Mouse (Mus musculus) adrenal gland, postnatal 10 days (tissue): ENCODE results near the gene Gm20517. TPM values are rescaled to one million over a fixed set of nuclear protein-coding genes. Genes with fewer than 3 reads are reported as not detected.
"Not testable (repeated sequence)": the region's sequence is repeated elsewhere in the genome, so short reads cannot be mapped to it uniquely, and the experiment has no call there.

Source experiments
- DNase-seq: peaks from one replicate; pipeline ENCODE4 v3.0.0; 2021; ENCODE audit warnings: mixed read lengths
- total RNA-seq, 2 experiments: library from RNA; stranded (reverse); gene quantifications; 2 replicates each; pipeline ENCODE4 v1.2.3; 2021

Gm20517 gene
- total RNA-seq, 2 experiments from 2014 or later, result 2.8 to 5.5 TPM

DNA sequence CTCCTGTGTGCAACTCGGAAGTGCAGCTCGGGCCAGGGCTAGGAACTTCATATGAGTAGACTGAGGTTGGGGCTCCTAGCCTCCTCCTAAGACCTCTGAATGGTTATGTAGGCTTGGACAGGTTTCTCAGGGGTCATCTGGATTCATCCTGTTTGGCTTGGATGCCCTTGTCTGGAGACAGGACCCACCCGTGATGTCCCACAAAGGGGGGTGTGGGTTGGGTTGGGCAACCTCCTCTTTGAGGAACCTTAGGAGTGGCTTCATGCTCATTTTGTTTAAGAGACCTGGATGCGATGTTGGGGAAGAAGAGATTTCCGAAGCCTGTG is 14.6 kb upstream of the Gm20517 start:
- DNase-seq, result no peak

DNA sequence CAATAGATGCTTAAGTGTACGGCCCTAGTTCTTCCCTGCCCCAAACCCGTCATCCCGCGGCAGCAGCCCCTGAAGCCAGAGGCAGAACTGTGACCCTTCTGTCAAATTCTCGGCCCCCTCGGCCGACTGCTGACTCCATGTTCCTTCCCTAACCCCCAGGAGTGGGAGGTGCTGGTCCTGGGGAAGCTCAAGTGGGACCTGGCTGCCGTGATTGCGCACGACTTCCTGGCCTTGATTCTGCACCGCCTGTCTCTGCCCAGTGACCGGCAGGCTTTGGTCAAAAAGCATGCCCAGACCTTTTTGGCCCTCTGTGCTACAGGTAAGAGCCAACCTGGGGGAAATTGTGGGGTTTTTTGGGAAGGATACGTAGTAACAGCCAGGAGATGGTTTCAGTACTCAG is 14.1 kb upstream of the Gm20517 start:
- peak; percentile 38 for DNase-seq

DNA sequence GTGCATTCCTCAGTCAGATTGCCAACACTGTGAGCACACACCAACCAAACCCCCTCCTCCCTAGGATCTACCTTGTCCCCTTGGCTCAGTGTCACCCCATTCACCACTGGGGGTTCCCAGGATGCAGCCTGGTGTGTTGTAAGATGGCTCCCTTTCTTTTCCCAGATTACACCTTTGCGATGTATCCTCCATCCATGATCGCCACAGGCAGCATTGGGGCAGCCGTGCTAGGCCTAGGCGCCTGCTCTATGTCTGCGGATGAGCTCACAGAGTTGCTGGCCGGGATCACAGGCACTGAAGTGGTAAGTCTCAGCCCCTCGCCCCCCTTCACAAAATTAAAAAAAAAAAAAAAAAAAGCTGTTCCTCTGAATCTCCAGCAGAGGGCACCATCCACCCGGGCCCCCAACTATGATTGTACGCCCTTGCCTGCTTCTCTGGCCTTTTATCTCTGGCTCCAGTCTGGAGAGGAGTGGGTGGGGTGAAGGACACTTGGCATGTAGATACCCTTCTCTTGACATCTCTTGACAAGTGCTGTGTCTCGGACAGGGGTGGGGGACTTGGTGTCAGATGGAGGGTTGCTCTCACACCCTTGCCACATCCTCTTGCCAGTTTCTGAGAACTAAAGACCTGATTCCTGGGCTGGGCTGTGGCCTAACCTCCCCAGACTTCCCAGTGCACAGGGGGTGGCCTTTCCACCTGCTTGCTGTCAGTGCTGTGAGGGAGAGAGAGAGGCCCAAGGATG is 13.4 kb upstream of the Gm20517 start:
- DNase-seq, result peak; percentile 61

DNA sequence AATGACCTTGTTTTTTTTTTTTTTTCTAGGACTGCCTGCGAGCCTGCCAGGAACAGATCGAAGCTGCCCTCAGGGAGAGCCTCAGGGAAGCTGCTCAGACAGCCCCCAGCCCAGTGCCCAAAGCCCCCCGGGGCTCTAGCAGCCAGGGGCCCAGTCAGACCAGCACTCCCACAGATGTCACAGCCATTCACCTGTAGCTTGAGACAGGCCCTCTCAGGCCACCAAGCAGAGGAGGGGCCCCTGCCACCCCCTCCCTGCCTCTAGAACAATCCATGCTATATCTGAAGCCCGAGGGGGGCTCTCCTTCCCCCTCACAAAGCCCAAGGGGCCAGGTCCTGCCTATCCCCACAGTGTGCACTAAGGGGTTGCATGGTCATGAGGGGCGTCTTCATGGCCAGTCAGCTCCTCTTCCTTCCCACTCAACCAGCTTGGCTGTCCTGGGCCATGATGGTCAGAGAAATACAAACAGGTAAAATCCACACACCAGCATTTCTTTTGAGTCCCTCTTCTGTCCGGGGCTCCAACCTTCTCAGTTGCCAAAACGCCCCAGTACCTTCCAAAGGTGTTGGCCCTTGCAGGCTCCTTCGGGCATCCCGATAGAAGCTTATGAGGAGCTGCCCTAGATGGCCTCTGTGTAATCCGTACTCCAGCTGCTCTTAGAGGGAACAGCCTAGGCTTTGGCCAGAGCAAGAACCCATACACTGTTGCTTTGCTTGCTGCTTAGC is 12.6 kb upstream of the Gm20517 start:
- DNase-seq, result not testable (repeated sequence)

DNA sequence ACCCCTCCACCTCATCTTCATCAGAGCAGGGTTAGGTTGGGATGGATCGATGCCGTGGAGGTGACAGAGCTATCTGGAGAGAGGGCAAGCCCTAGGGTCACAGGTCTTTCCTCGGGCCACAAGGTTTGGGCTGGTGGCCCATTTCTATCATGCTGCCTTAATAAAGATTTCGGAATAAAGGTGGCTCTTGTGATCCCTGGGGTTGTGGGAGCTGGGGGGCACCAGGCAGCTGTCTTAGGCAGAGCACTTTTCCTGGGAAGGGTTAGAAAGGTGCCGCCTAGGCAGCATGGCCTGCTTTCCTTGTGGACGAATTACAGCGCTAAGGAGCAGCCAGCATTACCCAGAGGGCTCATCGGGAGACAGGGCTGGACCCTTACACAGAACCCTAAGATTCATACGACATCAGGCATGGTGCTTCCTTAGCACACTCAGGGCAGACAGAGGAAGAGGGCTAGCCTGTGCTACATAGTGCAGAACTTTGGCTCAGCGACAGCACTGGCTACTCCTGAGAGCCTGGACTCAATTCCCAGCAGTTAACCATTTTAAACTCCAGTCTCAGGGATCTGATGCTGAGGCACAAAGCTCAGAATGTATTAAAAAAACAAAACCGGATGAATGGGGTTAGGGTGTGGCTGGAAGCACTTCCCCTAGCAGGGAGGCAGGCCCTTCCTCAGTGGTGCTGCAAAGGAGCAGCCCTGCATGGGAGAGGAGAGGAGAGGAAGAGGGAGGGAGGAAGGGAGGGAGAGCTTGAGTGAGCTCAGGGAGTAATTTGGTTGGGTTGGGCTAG is 11.7 kb upstream of the Gm20517 start:
- DNase-seq, result peak; percentile 29

DNA sequence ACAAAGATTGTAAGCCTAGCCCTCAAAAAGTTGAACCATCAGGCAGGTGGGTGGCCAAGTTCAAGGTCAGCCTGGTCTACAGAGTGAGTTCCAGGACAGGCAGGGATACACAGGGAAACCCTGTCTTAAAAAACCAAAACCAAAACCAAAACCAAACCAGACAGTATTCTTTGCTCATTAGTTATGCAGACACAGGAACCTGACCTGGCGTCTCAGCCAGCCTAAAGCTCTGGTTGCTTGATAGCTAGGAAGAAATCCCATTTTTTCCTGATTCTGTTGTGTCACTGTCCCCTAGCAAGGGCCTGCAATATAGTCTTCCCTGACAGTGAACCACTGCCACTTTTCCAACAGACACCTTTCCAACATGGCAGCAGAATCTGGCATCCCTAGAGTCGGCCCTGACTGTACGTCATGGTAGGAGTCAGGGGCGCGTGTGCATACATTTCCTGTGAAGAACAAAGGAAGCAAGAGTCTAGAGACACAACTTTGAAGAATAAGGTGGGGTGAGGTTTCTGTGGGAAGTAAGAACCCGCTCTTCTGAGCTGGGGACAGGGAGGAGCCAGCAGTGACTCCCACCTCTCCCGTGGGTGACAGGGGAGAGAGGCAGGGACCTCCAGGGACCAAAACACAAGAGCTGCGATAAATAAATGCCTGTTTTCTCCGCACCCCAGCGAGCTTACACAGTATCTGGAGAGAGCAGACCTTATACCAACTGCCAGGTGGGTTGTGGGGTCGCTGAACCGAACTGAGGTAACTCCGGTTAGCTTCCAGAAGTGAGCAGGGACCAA is 10.6 kb upstream of the Gm20517 start:
- DNase-seq, result no peak

DNA sequence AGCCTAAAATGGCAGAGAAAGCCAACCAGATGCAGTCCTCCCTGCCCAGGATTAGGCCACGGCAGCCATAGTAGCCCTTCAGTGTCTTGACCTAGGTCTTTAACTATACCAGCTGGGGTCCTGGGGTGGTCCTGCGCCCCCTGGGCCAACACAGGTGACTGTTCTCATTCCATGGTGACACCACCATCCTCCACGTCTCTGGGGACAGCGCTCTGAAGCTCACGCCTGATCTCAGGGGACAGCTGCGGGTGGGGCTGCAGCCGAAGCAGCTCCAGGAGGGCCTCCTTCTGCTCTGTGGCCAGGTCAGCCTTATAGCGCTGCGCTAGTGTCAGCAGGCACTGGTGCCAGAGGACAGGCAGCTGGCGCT is 10.0 kb upstream of the Gm20517 start:
- DNase-seq, result no peak

DNA sequence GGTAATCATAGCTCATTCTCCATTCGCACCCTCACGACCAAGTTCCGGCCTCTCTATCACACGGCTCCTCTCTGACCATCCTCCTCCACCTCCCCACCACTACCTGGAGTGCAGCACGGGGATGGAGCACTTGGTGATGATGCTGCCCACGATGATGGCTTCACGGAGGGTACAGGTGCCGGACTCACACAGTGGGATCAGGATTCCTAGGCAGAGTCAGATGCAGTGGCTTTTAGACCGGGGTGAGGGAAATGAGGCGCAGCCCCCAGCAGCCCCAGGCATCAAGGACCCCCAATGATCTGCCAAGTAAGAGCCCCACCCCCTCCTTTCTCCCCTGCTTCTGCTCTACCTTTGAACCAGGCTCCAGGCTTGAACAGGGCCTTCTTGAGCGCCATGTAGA is 9.1 kb upstream of the Gm20517 start:
- DNase-seq, result no peak

DNA sequence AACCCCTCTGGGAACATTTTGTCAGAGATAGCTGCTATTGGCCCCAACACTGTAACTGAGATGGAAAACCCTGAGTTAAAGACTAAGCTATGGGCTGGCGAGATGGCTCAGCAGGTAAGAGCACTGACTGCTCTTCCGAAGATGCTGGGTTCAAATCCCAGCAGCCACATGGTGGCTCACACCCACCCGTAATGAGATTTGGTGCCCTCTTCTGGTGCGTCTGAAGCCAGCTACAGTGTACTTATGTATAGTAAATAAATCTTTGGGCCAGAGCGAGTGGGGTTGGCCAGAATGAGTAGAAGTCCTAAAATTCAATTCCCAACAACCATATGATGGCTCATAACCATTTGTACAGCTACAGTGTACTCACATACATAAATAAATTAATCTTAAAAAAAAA is 5.2 kb upstream of the Gm20517 start:
- peak; percentile 40 for DNase-seq

DNA sequence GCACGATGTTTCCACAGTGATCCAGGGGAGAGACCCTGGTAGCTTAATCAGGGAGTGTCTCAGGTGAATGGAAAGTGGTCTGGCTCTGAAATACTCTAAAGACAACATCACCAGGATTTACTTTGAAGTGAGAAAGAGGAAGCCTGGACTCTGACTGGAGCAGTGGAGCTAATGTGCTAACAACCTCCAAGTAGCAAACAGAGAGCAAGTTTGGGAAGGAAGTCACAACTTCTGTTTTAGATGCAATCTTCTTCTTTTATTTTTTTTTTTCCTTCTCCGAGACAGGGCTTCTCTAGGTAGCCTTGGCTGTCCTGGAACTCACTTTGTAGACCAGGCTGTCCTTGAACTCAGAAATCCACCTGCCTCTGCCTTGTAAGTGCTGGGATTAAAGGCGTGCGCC is 2.2 kb upstream of the Gm20517 start:
- DNase-seq, result no peak

DNA sequence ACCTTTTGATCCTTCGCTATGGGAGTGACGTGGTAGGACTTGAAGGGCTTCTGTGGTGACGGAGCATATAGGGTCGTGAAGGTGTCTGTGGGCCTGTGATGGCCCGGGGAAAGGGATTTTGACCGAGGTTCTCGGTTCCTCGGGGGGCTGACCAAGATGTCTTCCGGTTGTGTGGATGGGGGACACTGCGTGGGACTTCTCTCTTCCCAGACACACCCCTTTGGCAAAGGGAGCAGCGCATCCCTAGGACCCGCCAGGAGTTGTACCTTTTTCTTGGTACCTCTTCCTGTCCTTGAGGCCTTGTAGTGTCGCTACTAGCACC is 233 bp downstream of the Gm20517 start:
- DNase-seq, result no peak

DNA sequence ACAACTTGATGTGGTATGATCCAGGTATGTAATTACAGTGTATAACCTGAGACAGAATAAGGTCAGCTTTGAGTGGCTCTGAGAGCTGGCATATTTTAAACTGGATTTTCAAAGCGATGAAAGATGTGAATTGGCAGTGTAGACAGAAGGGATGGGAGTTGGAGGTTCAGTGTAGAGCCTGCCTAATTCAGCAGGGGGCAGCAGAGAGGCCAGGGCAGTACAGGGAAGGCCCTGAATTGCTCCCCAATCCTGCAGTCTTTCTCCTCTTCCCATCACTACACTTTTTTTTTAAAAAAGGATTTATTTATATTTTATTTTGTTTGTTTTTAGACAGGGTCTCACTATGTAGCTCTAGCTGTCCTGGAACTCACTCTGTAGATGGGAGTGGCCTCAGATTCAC is 2.6 kb downstream of the Gm20517 start:
- DNase-seq, result peak; percentile 69

DNA sequence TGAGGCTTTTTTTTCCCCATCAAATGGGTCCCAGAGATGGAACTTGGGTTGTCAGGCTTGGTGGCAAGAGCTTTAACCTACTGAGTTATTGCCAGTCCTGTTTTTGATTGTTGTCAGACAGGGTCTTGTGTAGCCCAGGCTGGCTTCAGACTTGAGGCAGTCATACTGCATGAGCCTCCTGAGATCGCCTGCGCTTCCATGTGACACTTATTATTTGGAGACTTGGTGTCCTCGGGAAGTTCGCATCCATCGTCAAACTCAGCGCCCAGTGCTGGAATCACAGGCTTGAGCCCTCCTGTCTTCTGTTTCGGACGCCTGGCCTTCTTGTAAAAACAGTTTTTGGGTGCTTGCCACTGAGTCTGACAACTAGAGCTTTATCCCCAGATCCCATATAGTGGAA is 4.7 kb downstream of the Gm20517 start:
- DNase-seq, result no peak

DNA sequence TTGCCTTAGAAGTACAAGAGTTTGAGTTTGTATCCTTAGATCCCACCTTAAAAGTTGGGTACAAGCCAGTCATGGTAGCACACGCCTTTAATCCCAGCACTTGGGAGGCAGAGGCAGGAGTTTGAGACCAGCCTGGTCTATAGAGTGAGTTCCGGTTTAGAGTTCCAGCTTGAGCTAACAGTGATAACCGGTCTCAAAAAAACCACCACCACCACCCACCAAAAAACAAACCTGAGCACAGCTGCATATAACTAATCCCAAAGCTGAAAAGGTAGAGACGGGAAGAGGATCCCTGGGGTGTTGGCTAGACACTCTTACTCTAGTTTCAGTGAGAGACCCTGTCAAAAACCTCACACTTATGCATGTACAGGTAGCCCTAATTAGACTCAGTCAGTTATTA is 5.3 kb downstream of the Gm20517 start:
- no peak for DNase-seq

DNA sequence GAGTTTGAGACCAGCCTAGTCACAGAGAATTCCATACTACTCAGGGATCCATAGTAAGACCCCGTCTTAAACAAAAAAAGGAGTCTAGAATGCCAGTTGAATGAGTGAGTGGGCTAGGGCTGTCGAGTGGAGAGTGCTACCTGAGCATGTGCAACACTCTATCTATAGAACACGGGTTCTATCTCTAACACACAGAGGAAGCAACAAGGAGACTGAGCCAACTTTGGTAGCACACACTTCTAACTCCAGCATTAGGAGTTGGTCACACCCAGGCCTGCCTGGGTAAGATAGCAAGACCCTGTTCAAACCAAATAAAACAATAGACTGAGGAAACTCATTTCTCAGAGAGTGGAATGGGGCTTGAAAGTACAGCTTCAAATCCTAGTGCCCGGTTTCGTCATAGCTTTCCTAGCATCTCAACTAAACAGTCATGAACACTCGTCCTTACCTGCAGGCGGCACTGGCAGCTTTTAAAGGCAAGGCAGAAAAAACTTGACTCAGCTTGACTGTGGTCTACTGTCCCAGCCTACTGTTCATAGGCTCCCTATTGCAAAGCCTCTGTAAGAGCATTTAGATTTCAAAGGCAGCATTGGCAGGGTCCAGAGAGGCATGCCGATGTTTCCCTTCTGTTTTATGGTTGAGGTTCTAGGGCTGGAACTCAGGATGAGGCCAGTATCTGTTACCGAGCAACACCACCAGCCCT is 6.4 kb downstream of the Gm20517 start:
- no peak for DNase-seq

DNA sequence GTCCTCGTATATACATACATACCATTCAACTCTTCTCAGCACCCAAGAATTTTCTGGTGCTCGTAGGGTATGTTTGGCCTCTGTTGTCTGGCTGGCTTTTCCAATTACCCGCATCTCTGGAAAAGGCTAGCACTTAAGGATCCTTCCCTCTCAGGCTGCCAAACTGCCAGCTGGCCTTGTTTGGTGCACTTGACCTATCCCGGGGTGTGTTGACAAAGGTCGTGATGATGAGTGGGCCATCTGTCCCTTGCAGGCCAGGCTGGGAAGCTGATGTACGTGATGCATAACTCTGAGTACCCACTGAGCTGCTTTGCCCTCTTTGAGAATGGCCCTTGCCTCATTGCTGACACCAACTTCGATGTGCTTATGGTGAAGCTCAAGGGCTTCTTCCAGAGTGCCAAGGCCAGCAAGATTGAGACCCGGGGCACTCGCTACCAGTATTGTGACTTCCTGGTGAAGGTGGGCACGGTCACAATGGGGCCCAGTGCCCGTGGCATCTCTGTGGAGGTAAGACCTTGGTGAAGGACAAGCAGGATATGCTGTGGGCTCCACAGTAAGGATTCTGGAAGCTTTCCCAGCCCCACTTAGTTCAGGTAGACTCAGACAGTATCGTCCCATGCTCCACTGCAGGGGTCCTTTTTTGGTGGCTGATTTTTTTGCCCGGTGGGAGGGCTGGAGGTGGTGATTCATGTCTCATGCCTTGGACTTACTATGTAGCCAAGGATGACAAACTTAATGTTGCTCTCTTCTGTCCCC is 7.3 kb downstream of the Gm20517 start:
- DNase-seq, result no peak

DNA sequence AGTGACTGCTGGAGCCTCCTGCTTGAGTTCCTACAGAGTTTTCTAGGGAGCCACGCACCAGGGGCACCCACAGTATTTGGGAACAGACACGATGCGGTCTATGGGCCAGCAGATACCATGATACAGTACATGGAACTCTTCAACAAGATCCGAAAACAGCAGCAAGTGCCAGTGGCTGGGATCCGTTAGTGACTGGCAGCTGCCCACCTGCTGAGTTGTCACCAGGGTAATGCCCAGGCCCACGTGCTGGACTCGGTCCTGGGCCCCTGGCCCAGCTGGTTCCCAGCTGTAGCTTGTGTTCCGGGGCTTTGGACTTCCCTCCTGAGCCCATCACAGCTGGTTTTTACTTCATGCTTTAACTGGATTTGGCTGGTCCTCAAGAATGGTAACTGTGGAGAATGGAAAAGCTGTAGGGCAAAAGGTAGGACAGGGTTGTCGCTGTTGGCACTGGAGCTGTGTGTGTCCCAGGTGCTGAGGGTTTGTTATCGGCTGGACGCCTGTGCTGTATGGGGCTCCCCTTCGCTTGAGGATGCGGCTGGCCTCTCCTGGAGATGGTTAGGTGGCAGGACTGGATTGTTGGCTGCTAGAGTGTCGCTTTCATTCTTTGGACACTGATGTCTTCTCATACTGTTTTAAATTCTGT is 11.6 kb downstream of the Gm20517 start:
- DNase-seq, result no peak

DNA sequence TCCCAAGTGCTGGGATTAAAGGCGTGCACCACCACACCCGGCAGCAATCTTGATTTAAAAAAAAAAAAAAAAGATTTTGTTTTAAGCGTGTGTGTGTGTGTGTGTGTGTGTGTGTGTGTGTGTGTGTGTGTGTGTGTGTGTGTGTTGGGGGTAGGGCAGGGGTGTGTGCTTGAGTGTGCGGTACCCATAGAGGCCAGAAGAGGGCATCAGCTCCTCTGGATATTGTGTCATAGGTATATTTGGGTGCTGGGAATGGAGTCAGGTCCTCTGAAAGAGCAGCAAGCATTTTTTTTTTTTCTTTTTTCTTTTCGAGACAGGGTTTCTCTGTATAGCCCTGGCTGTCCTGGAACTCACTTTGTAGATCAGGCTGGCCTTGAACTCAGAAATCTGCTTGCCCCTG is 13.2 kb downstream of the Gm20517 start:
- DNase-seq, result not testable (repeated sequence)

DNA sequence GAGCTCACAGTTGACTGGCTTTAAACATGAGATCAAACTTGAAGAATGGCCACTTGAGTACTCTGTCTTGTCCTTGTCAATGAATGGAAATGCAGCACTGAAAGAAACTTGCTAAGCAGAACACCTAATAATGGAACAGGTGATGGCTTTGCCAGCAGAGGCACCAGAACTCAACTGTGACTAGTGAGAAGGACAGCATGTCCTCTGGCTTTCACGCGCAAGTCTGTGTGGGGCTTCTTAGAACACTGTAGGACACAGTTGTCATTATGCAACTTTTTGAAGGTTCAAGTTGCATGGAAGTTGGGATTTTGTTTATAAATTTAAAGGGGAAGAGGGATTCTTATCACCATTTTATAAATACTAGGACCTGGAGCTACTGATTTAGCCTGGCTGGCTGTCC is 13.7 kb downstream of the Gm20517 start:
- no peak for DNase-seq

DNA sequence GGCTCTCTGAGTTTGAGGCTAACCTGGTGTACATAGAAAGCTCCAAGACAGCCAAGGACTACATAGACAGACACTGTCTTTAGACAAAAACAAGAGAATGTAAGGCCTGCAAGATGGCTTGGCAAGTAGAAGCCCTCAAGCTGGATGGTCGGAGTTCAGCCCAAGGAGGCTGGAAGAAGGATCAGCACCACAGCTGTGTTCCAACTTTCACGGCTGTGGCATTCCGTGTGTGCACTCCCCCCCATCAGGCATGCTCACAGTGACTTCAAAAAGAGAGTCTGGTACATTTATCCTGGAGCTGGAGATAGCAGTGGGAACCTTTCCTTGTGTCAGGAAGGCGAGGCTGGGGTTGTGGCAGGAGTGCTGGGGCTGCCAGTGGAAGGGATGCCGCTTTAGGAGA is 14.6 kb downstream of the Gm20517 start:
- DNase-seq, result no peak

DNA sequence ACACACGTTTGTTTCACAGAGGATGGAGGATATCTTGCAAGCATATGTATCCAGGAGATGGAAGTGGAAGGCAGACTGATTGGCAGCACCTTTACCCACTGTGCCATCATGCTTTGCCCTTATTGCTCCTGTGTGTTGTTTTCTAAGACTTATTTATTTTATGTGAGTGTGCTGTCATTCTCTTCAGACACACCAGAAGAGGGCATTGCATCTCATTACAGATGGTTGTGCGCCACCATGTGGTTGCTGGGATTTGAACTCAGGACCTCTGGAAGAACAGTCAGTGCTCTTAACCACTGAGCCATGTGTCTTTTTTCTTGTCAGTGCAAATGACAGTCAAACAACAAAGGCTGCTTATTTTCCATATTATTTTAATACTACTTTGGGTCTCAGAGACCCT is 16.4 kb downstream of the Gm20517 start:
- DNase-seq, result no peak
